Mouse (Mus musculus) bone marrow, adult 2 months (tissue): Measurements from ENCODE around the gene Spen. TPM values are rescaled to one million over a fixed set of nuclear protein-coding genes. Genes with fewer than 3 reads are reported as not detected.
"Not testable (repeated sequence)": the region's sequence is repeated elsewhere in the genome, so short reads cannot be mapped to it uniquely, and the experiment has no call there.

ENCODE experiments used
- H3K27ac ChIP-seq: fragments of 200-500 bp; 2 replicates; pipeline ENCODE4 v1.5.1; 2012; ENCODE audit warnings: low read depth, mild to moderate bottlenecking, control low read depth, inconsistent platforms, low read length; ENCODE audit not compliant: control insufficient read depth, poor library complexity, insufficient read depth
- H3K4me1 ChIP-seq: fragments of 200-500 bp; 2 replicates; pipeline ENCODE4 v1.6.1; 2011; ENCODE audit warnings: low read length; ENCODE audit not compliant: control insufficient read depth, insufficient read depth
- H3K4me3 ChIP-seq: fragments of 200-500 bp; replicated peaks from 2 replicates; pipeline ENCODE3; 2011; ENCODE audit warnings: mild to moderate bottlenecking, low read depth, low read length, control low read depth; ENCODE audit not compliant: control insufficient read depth
- CTCF ChIP-seq: fragments of 200-500 bp; IDR thresholded peaks from 2 replicates; pipeline ENCODE4 v1.5.1; 2011; ENCODE audit warnings: low read length, control low read depth; ENCODE audit not compliant: control insufficient read depth, insufficient read depth
- POLR2A ChIP-seq: fragments of 200-500 bp; IDR thresholded peaks from 2 replicates; pipeline ENCODE4 v1.6.1; 2011; ENCODE audit warnings: low read depth, mild to moderate bottlenecking, control low read depth, low read length, borderline replicate concordance; ENCODE audit not compliant: control insufficient read depth
- WGBS: fragments of 180-500 bp; shearing (Covaris S2); methylation state at CpG from one replicate; pipeline ENCODE4 v1.1.7; 2018; 5-methylcytosine and 5-hydroxymethylcytosine counted together
- polyA plus RNA-seq: library from polyadenylated mRNA; stranded (reverse); fragments of >200 nt; gene quantifications from 2 replicates; pipeline ENCODE4 v1.2.4, GENCODE M21; 2011; ENCODE audit warnings: low replicate concordance; ENCODE audit not compliant: missing spikeins, insufficient read depth, insufficient read length

Gene Spen
- polyA plus RNA-seq, 1 experiment, result 33.2 TPM

- H3K4me1 ChIP-seq, result peaks cover 8% of the 10 kb centered on the region; the same call in 1 of the 2 replicates
- WGBS, result 28% methylated on average over 7 of the region's 7 CpGs
- peak overlapping the region; percentile 73 for H3K27ac ChIP-seq
- no peak for TF ChIP-seq POLR2A
- TF ChIP-seq CTCF, result no peak
- peak overlapping the region; percentile 21 for H3K4me3 ChIP-seq
These were observed 34.4 kb upstream of the Spen start for GRCm38 (mm10) chr4:141572668-141573358.

- 66% methylated on average over 10 of the region's 10 CpGs for whole genome bisulfite sequencing
- Histone ChIP-seq H3K4me3 (no peak overlapping the region), H3K27ac (peak overlapping the region; percentile 73; the same call in 1 of the 2 replicates), H3K4me1 (peaks cover 8% of the 10 kb centered on the region; the same call in 1 of the 2 replicates)
- TF ChIP-seq POLR2A (no peak), CTCF (no peak)
These were observed 33.5 kb upstream of the Spen start for GRCm38 (mm10) chr4:141571934-141572333.

- H3K27ac ChIP-seq, result peak overlapping the region; percentile 83
- TF ChIP-seq CTCF, result no peak
- no peak for TF ChIP-seq POLR2A
- 16% methylated on average over 6 of the region's 6 CpGs for WGBS
These were observed 32.9 kb upstream of the Spen start for GRCm38 (mm10) chr4:141571337-141571739.

GRCm38 (mm10) chr4:141570821-141571220 is 32.4 kb upstream of the Spen start:
- Histone ChIP-seq H3K4me3 (peak overlapping the region; percentile 12), H3K27ac (peak overlapping the region; percentile 83), H3K4me1 (peaks cover 8% of the 10 kb centered on the region; the same call in 1 of the 2 replicates)
- 37% methylated on average over 1 of the region's 1 CpGs for WGBS
- no peak for TF ChIP-seq CTCF
- TF ChIP-seq POLR2A, result no peak

More at GRCm38 (mm10) chr4:141571337-141571739, 32.9 kb upstream of the Spen start:
- H3K4me3 ChIP-seq, result peak overlapping the region; percentile 22
- peaks cover 8% of the 10 kb centered on the region; the same call in 1 of the 2 replicates for H3K4me1 ChIP-seq

- TF ChIP-seq CTCF (no peak), POLR2A (no peak)
- 0 out of 2 replicates have a peak overlapping the region, but pooled peaks have one; percentile 7 for H3K27ac ChIP-seq
- peaks cover 8% of the 10 kb centered on the region; the same call in 1 of the 2 replicates for H3K4me1 ChIP-seq
- no peak overlapping the region for H3K4me3 ChIP-seq
- WGBS, result 78% methylated on average over 6 of the region's 6 CpGs
These were observed 31.6 kb upstream of the Spen start for GRCm38 (mm10) chr4:141570004-141570403.

GRCm38 (mm10) chr4:141568966-141569365 is 30.6 kb upstream of the Spen start:
- no peak overlapping the region for H3K27ac ChIP-seq
- WGBS, result 69% methylated on average over 5 of the region's 5 CpGs
- TF ChIP-seq POLR2A, result no peak
- TF ChIP-seq CTCF, result no peak
- no peak overlapping the region for H3K4me3 ChIP-seq
- peaks cover 7% of the 10 kb centered on the region; the same call in 1 of the 2 replicates for H3K4me1 ChIP-seq

DNA sequence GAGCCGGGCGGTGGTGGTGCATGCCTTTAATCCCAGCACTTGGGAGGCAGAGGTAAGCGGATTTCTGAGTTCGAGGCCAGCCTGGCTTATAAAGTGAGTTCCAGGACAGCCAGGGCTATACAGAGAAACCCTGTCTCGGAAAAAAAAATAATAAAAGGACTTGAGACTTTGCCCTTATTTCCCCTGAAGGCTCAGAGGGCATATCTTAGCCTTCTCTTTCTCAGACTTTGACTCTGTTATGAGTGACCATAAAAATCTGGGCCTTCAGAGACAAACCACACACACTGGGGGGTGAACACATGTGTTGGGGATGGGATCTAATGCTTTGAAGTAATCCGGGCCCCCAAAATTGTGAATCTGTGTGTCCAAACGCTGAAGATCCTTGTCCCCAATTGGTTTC is 28.8 kb upstream of the Spen start:
- 84% methylated on average over 7 of the region's 7 CpGs for WGBS
- not testable (repeated sequence) for H3K27ac ChIP-seq, H3K4me1 ChIP-seq, H3K4me3 ChIP-seq

- no peaks in the 10 kb centered on the region; the same call in 1 of the 2 replicates for H3K4me1 ChIP-seq
- H3K4me3 ChIP-seq, result no peak overlapping the region
- TF ChIP-seq CTCF, result no peak
- TF ChIP-seq POLR2A, result no peak
- H3K27ac ChIP-seq, result no peak overlapping the region
- WGBS, result 84% methylated on average over 6 of the region's 6 CpGs
These were observed 27.8 kb upstream of the Spen start for GRCm38 (mm10) chr4:141566187-141566586.
